Mouse (Mus musculus): ENCODE results near the gene Fam69a. TPM values are rescaled to one million over a fixed set of nuclear protein-coding genes. Genes with fewer than 3 reads are reported as not detected.
"Not testable (repeated sequence)": the region's sequence is repeated elsewhere in the genome, so short reads cannot be mapped to it uniquely, and the experiment has no call there.

Fam69a gene
- total RNA-seq (2014; rRNA removed) = 16.4 and 28.8 TPM in 2 replicates
- 73.6 and 79.5 TPM in 2 replicates for polyA plus RNA-seq (2015; fragmentation: Nextera tagmentation; extraction: Ambion mirVana)

- peak within 1 kb of the TSS; percentile 90 for H3K4me3 ChIP-seq (ENCODE audit: low read length)
- ATAC-seq (peak; percentile 96), DNase-seq (ENCODE audit: low spot score) (peak; percentile 97)
- TF ChIP-seq CTCF (IDR thresholded peaks at IDR 0.05; ENCODE audit: low read depth) = no peak
- peak within 1 kb of the TSS; percentile 98 for H3K27ac ChIP-seq
- H3K9ac ChIP-seq (replicated peaks; ENCODE audit: low read length) = peak within 1 kb of the TSS; percentile 91
- H3K36me3 ChIP-seq (ENCODE audit: insufficient read depth, low read length) = no peaks in the 10 kb centered on the region
- H3K4me1 ChIP-seq (ENCODE audit: insufficient read depth, low read length) = no peaks in the 10 kb centered on the region
- H3K4me2 ChIP-seq (ENCODE audit: low read depth, low read length) = peak within 1 kb of the TSS; percentile 73
- H3K27me3 ChIP-seq (ENCODE audit: insufficient read depth, low read length) = no peaks in the 10 kb centered on the region
- H3K9me3 ChIP-seq (ENCODE audit: low read length) = no peaks in the 10 kb centered on the region
- under 1% methylated on average over 53 of the region's 91 CpGs for WGBS
Observed at GRCm38 (mm10) chr5:107986967-107987834, at the start of gene Fam69a. TSS of gene Fam69a (minus strand) at chr5:107987085.

- H3K4me3 ChIP-seq (ENCODE audit: low read length) = no peak overlapping the region
- no peaks in the 10 kb centered on the region for H3K27me3 ChIP-seq (ENCODE audit: insufficient read depth, low read length)
Observed at GRCm38 (mm10) chr5:108035523-108035922, 48.6 kb upstream of the Fam69a start.

GRCm38 (mm10) chr5:108034194-108034593 is 47.3 kb upstream of the Fam69a start:
- DNase-seq (ENCODE audit: low spot score) (peak; percentile 89), ATAC-seq (no peak)
- H3K27ac ChIP-seq = no peak overlapping the region

More at GRCm38 (mm10) chr5:108035523-108035922, 48.6 kb upstream of the Fam69a start:
- H3K4me1 ChIP-seq (ENCODE audit: insufficient read depth, low read length) = no peaks in the 10 kb centered on the region
- 41% methylated on average over 2 of the region's 2 CpGs for WGBS
- peak; percentile 11 for DNase-seq (ENCODE audit: low spot score)
- no peaks in the 10 kb centered on the region for H3K9me3 ChIP-seq (ENCODE audit: low read length)
- no peak overlapping the region for H3K27ac ChIP-seq
- no peaks in the 10 kb centered on the region for H3K36me3 ChIP-seq (ENCODE audit: insufficient read depth, low read length)
- no peak overlapping the region for H3K9ac ChIP-seq (replicated peaks; ENCODE audit: low read length)
- no peak for ATAC-seq
- no peak overlapping the region for H3K4me2 ChIP-seq (ENCODE audit: low read depth, low read length)
- no peak for TF ChIP-seq CTCF (IDR thresholded peaks at IDR 0.05; ENCODE audit: low read depth)

GRCm38 (mm10) chr5:108031267-108031666 is 44.4 kb upstream of the Fam69a start:
- H3K9ac ChIP-seq (replicated peaks; ENCODE audit: low read length) = no peak overlapping the region

More at GRCm38 (mm10) chr5:108034194-108034593, 47.3 kb upstream of the Fam69a start:
- no peak overlapping the region for H3K9ac ChIP-seq (replicated peaks; ENCODE audit: low read length)
- no peak overlapping the region for H3K4me2 ChIP-seq (ENCODE audit: low read depth, low read length)
- H3K4me1 ChIP-seq (ENCODE audit: insufficient read depth, low read length) = no peaks in the 10 kb centered on the region
- H3K9me3 ChIP-seq (ENCODE audit: low read length) = no peaks in the 10 kb centered on the region
- peak; percentile 71 for TF ChIP-seq CTCF (IDR thresholded peaks at IDR 0.05; ENCODE audit: low read depth)
- WGBS = 38% methylated on average over 3 of the region's 4 CpGs
- no peaks in the 10 kb centered on the region for H3K27me3 ChIP-seq (ENCODE audit: insufficient read depth, low read length)
- H3K4me3 ChIP-seq (ENCODE audit: low read length) = no peak overlapping the region
- H3K36me3 ChIP-seq (ENCODE audit: insufficient read depth, low read length) = no peaks in the 10 kb centered on the region

GRCm38 (mm10) chr5:108029968-108030367 is 43.1 kb upstream of the Fam69a start:
- Histone ChIP-seq H3K9ac (replicated peaks; ENCODE audit: low read length) (no peak overlapping the region), H3K27me3 (ENCODE audit: insufficient read depth, low read length) (no peaks in the 10 kb centered on the region), H3K4me1 (ENCODE audit: insufficient read depth, low read length) (no peaks in the 10 kb centered on the region), H3K4me2 (ENCODE audit: low read depth, low read length) (no peak overlapping the region), H3K9me3 (ENCODE audit: low read length) (no peaks in the 10 kb centered on the region), H3K4me3 (ENCODE audit: low read length) (no peak overlapping the region), H3K27ac (no peak overlapping the region), H3K36me3 (ENCODE audit: insufficient read depth, low read length) (no peaks in the 10 kb centered on the region)
- DNase-seq (ENCODE audit: low spot score) (no peak), ATAC-seq (no peak)
- WGBS = 85% methylated on average over 2 of the region's 2 CpGs
- peak; percentile 42 for TF ChIP-seq CTCF (IDR thresholded peaks at IDR 0.05; ENCODE audit: low read depth)

More at GRCm38 (mm10) chr5:108031267-108031666, 44.4 kb upstream of the Fam69a start:
- H3K27me3 ChIP-seq (ENCODE audit: insufficient read depth, low read length) = no peaks in the 10 kb centered on the region
- ATAC-seq (no peak), DNase-seq (ENCODE audit: low spot score) (no peak)
- H3K4me2 ChIP-seq (ENCODE audit: low read depth, low read length) = no peak overlapping the region
- H3K27ac ChIP-seq = no peak overlapping the region
- no peaks in the 10 kb centered on the region for H3K9me3 ChIP-seq (ENCODE audit: low read length)
- H3K36me3 ChIP-seq (ENCODE audit: insufficient read depth, low read length) = no peaks in the 10 kb centered on the region
- TF ChIP-seq CTCF (IDR thresholded peaks at IDR 0.05; ENCODE audit: low read depth) = no peak
- H3K4me1 ChIP-seq (ENCODE audit: insufficient read depth, low read length) = no peaks in the 10 kb centered on the region
- no peak overlapping the region for H3K4me3 ChIP-seq (ENCODE audit: low read length)
- WGBS = 95% methylated on average over 4 of the region's 4 CpGs

GRCm38 (mm10) chr5:108028797-108029536 is 42.1 kb upstream of the Fam69a start:
- H3K4me2 ChIP-seq (ENCODE audit: low read depth, low read length); H3K27me3 ChIP-seq (ENCODE audit: insufficient read depth, low read length); DNase-seq (ENCODE audit: low spot score); ATAC-seq; H3K36me3 ChIP-seq (ENCODE audit: insufficient read depth, low read length); H3K27ac ChIP-seq; H3K9me3 ChIP-seq (ENCODE audit: low read length); H3K4me1 ChIP-seq (ENCODE audit: insufficient read depth, low read length); H3K9ac ChIP-seq (replicated peaks; ENCODE audit: low read length); H3K4me3 ChIP-seq (ENCODE audit: low read length): not testable (repeated sequence)
- 91% methylated on average over 7 of the region's 7 CpGs for WGBS

Data from hindbrain, postnatal 0 days (tissue).